Mouse (Mus musculus) CH12.LX (cell line): ENCODE results near the gene Phf21a. TPM values are rescaled to one million over a fixed set of nuclear protein-coding genes. Genes with fewer than 3 reads are reported as not detected.

Source experiments
- DNase-seq: peaks from one replicate; pipeline ENCODE4 v3.0.0-alpha.2; 2013; ENCODE audit errors: extremely low read depth
- H3K27ac ChIP-seq: 2 replicates; pipeline ENCODE4 v1.5.1; 2012; ENCODE audit warnings: low read depth, mild to moderate bottlenecking, control low read depth, moderate library complexity; ENCODE audit not compliant: insufficient read depth
- H3K27me3 ChIP-seq: replicated peaks from 2 replicates; pipeline ENCODE3; 2012; ENCODE audit warnings: inconsistent platforms
- H3K36me3 ChIP-seq, 2 experiments: replicated peaks in 1 of 2; 2 replicates each; pipeline versions ENCODE3 to v1.6.1; 2012; ENCODE audit warnings: inconsistent platforms in 1 of 2, low read length in 1 of 2, mild to moderate bottlenecking in 1 of 2, mixed read lengths in 1 of 2, moderate library complexity in 1 of 2; ENCODE audit not compliant: control insufficient read depth in 1 of 2, insufficient read depth in 1 of 2
- H3K4me1 ChIP-seq, 2 experiments: 2 replicates each; pipeline ENCODE4 v1.6.1; 2012; ENCODE audit warnings: inconsistent platforms in 1 of 2, moderate library complexity in 1 of 2; ENCODE audit not compliant: insufficient read depth in 2 of 2, control insufficient read depth in 1 of 2
- H3K4me2 ChIP-seq: 2 replicates; pipeline ENCODE4 v1.6.1; 2012; ENCODE audit warnings: low read depth, mild to moderate bottlenecking, control low read depth; ENCODE audit not compliant: poor library complexity, insufficient read depth, severe bottlenecking
- H3K4me3 ChIP-seq, 3 experiments: fragments of 150-350 bp in 1 of 3; sonication (generic) in 1 of 3; replicated peaks in 1 of 3; 2 replicates each; pipeline versions ENCODE3 to v1.5.1; 2011 to 2012; ENCODE audit warnings: low read depth in 2 of 3, low read length in 2 of 3, mild to moderate bottlenecking in 2 of 3, moderate library complexity in 2 of 3, control low read depth in 1 of 3, improper control_type of control experiment in 1 of 3, inconsistent platforms in 1 of 3, mixed read lengths in 1 of 3; ENCODE audit not compliant: poor library complexity in 1 of 3
- H3K79me2 ChIP-seq: replicated peaks from 2 replicates; pipeline ENCODE4 v1.6.1; 2012; ENCODE audit warnings: mild to moderate bottlenecking, moderate library complexity; ENCODE audit not compliant: control insufficient read depth, poor library complexity, insufficient read depth, severe bottlenecking; ENCODE audit errors: extremely low read depth
- H3K9ac ChIP-seq: 2 replicates; pipeline ENCODE4 v1.6.1; 2012; ENCODE audit warnings: low read depth, mild to moderate bottlenecking, control low read depth, moderate library complexity; ENCODE audit not compliant: insufficient read depth
- H3K9me3 ChIP-seq: replicated peaks from 2 replicates; pipeline ENCODE3; 2012; ENCODE audit warnings: low read length, inconsistent platforms, mixed read lengths
- BHLHE40 ChIP-seq: IDR thresholded peaks from 2 replicates; pipeline ENCODE4 v1.6.1; 2011; ENCODE audit warnings: mild to moderate bottlenecking, low read depth, low read length, improper control_type of control experiment
- CHD1 ChIP-seq: IDR thresholded peaks from 2 replicates; pipeline ENCODE4 v1.6.1; 2012; ENCODE audit warnings: low read depth, low read length, improper control_type of control experiment, inconsistent platforms
- CHD2 ChIP-seq: IDR thresholded peaks from 2 replicates; pipeline ENCODE4 v1.6.1; 2011; ENCODE audit warnings: low read length, improper control_type of control experiment
- CTCF ChIP-seq, 2 experiments: IDR thresholded peaks in 1 of 2; conservative IDR thresholded peaks in 1 of 2; 2 replicates each; pipeline ENCODE4 v1.5.1; 2011 to 2012; ENCODE audit warnings: low read depth in 2 of 2, low read length in 2 of 2, improper control_type of control experiment in 1 of 2, inconsistent platforms in 1 of 2, mild to moderate bottlenecking in 1 of 2, moderate library complexity in 1 of 2
- EP300 ChIP-seq: IDR thresholded peaks from 2 replicates; pipeline ENCODE4 v1.6.1; 2011; ENCODE audit warnings: low read length, improper control_type of control experiment
- ETS1 ChIP-seq: conservative IDR thresholded peaks from 2 replicates; pipeline ENCODE4 v1.6.1; 2012; ENCODE audit warnings: low read depth, mild to moderate bottlenecking, inconsistent platforms, low read length, improper control_type of control experiment, moderate library complexity
- HCFC1 ChIP-seq: IDR thresholded peaks from 2 replicates; pipeline ENCODE4 v1.6.1; 2012; ENCODE audit warnings: low read depth, mild to moderate bottlenecking, inconsistent platforms, low read length, improper control_type of control experiment
- JUN ChIP-seq: IDR thresholded peaks from 2 replicates; pipeline ENCODE4 v1.6.1; 2011; ENCODE audit warnings: low read depth, mild to moderate bottlenecking, low read length, improper control_type of control experiment, moderate library complexity; ENCODE audit not compliant: insufficient read depth
- JUND ChIP-seq: conservative IDR thresholded peaks from 2 replicates; pipeline ENCODE4 v1.6.1; 2011; ENCODE audit warnings: low read depth, low read length, improper control_type of control experiment
- KAT2A ChIP-seq: IDR thresholded peaks from 2 replicates; pipeline ENCODE4 v1.6.1; 2012; ENCODE audit warnings: low read length, improper control_type of control experiment, inconsistent platforms; ENCODE audit not compliant: insufficient replicate concordance
- MAFK ChIP-seq: IDR thresholded peaks from 2 replicates; pipeline ENCODE4 v1.6.1; 2011; ENCODE audit warnings: low read length, improper control_type of control experiment; ENCODE audit not compliant: insufficient replicate concordance
- MAX ChIP-seq: IDR thresholded peaks from 2 replicates; pipeline ENCODE4 v1.6.1; 2011; ENCODE audit warnings: low read length, improper control_type of control experiment
- MAZ ChIP-seq: IDR thresholded peaks from 2 replicates; pipeline ENCODE4 v1.6.1; 2012; ENCODE audit warnings: low read depth, mild to moderate bottlenecking, inconsistent platforms, low read length, improper control_type of control experiment, moderate library complexity
- MEF2A ChIP-seq: IDR thresholded peaks from 2 replicates; pipeline ENCODE4 v1.6.1; 2014; ENCODE audit warnings: low read depth, mild to moderate bottlenecking, inconsistent platforms, low read length, improper control_type of control experiment, borderline replicate concordance
- NELFE ChIP-seq: IDR thresholded peaks from 2 replicates; pipeline ENCODE4 v1.6.1; 2011; ENCODE audit warnings: low read depth, low read length, improper control_type of control experiment
- NRF1 ChIP-seq: IDR thresholded peaks from 2 replicates; pipeline ENCODE4 v1.6.1; 2014; ENCODE audit warnings: low read depth, mild to moderate bottlenecking, inconsistent platforms, low read length, improper control_type of control experiment, moderate library complexity
- PAX5 ChIP-seq: IDR thresholded peaks from 2 replicates; pipeline ENCODE4 v1.6.1; 2012; ENCODE audit warnings: low read length, inconsistent platforms, mixed read lengths
- POLR2A ChIP-seq: IDR thresholded peaks from 2 replicates; pipeline ENCODE4 v1.6.1; 2011; ENCODE audit warnings: low read depth, mild to moderate bottlenecking, improper control_type of control experiment, low read length
- POLR2AphosphoS2 ChIP-seq: IDR thresholded peaks from 2 replicates; pipeline ENCODE4 v1.6.1; 2011; ENCODE audit warnings: low read depth, low read length, improper control_type of control experiment
- RAD21 ChIP-seq: IDR thresholded peaks from 2 replicates; pipeline ENCODE4 v1.6.1; 2011; ENCODE audit warnings: low read depth, mild to moderate bottlenecking, low read length, improper control_type of control experiment, moderate library complexity
- RCOR1 ChIP-seq: conservative IDR thresholded peaks from 2 replicates; pipeline ENCODE4 v1.6.1; 2012; ENCODE audit warnings: low read depth, mild to moderate bottlenecking, inconsistent platforms, low read length, improper control_type of control experiment
- SIN3A ChIP-seq: IDR thresholded peaks from 2 replicates; pipeline ENCODE4 v1.6.1; 2012; ENCODE audit warnings: low read length, improper control_type of control experiment, inconsistent platforms
- SMC3 ChIP-seq: IDR thresholded peaks from 2 replicates; pipeline ENCODE4 v1.6.1; 2011; ENCODE audit warnings: low read depth, low read length, improper control_type of control experiment
- TBP ChIP-seq: conservative IDR thresholded peaks from 2 replicates; pipeline ENCODE4 v1.6.1; 2011; ENCODE audit warnings: low read depth, low read length, improper control_type of control experiment
- USF1 ChIP-seq: IDR thresholded peaks from 2 replicates; pipeline ENCODE4 v1.6.1; 2014; ENCODE audit warnings: low read depth, mild to moderate bottlenecking, inconsistent platforms, low read length, improper control_type of control experiment
- USF2 ChIP-seq: conservative IDR thresholded peaks from 2 replicates; pipeline ENCODE4 v1.6.1; 2011; ENCODE audit warnings: low read depth, low read length, improper control_type of control experiment
- ZC3H11A ChIP-seq: IDR thresholded peaks from 2 replicates; pipeline ENCODE4 v1.6.1; 2012; ENCODE audit warnings: low read depth, mild to moderate bottlenecking, inconsistent platforms, low read length, improper control_type of control experiment
- dilution Hi-C: fragments of 300-500 bp; cut with MboI; formaldehyde crosslinking; loops from 2 replicates; pipeline ENCODE4 v1.14.3; 2020; ENCODE audit warnings: low sequenced_read_pairs; ENCODE audit not compliant: extremely low pct_unique_long_range_greater_than_20kb, extremely low pct_ligation_motif_present
- in situ Hi-C: fragments of 300-500 bp; cut with MboI; formaldehyde crosslinking; loops from 3 replicates; pipeline ENCODE4 v1.14.3; 2019; ENCODE audit warnings: low sequenced_read_pairs, low pct_ligation_motif_present, low pct_unique_long_range_greater_than_20kb, mixed read lengths
- polyA plus RNA-seq: library from polyadenylated mRNA; unstranded; fragments of >175 nt; gene quantifications from 2 replicates; pipeline ENCODE4 v1.2.1, GENCODE M21; 2012; ENCODE audit warnings: low read depth; ENCODE audit not compliant: insufficient read length
- total RNA-seq, 2 experiments: library from RNA; depleted of rRNA; stranded (reverse); fragments of 300-350 nt in 1 of 2; fragments of >200 nt in 1 of 2; gene quantifications; 2 replicates each; pipeline ENCODE4 v1.2.3; 2012 to 2014

Gene Phf21a
- total and polyA plus RNA-seq, 3 experiments: 10.2 to 24.5 (median 12.0) TPM

DNA sequence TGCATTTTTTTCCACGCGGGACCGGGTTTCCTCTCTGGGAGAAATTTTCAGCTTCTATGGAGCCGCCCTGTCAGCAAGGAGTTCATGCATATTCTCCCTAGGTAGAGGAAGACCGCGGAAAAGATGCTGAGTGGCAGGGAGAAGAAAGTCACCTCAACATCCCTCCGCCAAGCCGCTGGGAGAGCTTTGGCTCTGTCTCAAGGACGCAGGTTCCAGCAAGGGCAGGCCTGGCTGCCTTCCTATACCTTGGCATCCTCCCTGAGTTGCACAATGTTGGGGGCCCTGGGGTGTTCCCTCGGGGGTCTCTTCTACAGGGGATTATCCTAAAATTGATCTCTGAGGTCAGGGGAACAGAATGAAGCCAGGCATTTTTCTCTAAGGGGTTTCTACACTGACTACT, 71.4 kb downstream of the Phf21a start:
- Histone ChIP-seq H3K27me3 (no peaks in the 10 kb centered on the region), H3K36me3 (no peaks in the 10 kb centered on the region), H3K4me1 (0 out of 4 replicates have a peak, but pooled peaks cover 0 to 1% of the 10 kb centered on the region in 2 experiments), H3K4me3 (no peak overlapping the region), H3K4me2 (no peak overlapping the region), H3K9ac (no peak overlapping the region), H3K27ac (no peak overlapping the region), H3K9me3 (no peaks in the 10 kb centered on the region), H3K79me2 (no peaks in the 10 kb centered on the region)
- TF ChIP-seq NRF1 (no peak), USF2 (no peak), HCFC1 (no peak), ETS1 (no peak), MEF2A (no peak), NELFE (no peak), CTCF (conservative IDR thresholded peaks at IDR 0.05 in 1 of 2, IDR thresholded peaks at IDR 0.05 in 1 of 2; ENCODE audit: low read depth in 2 of 2, low read length in 2 of 2) (no peak), JUN (no peak), POLR2A (no peak), PAX5 (no peak), POLR2AphosphoS2 (no peak), CHD1 (no peak)
- dilution Hi-C loops (no loop called here), in situ Hi-C loops (no loop called here)
- no peak for DNase-seq

GRCm38 (mm10) chr2:92166950-92167349, 74.0 kb downstream of the Phf21a start:
- DNase-seq: no peak
- Histone ChIP-seq H3K4me1 (0 out of 4 replicates have a peak, but pooled peaks cover 0 to 7% of the 10 kb centered on the region in 2 experiments), H3K36me3 (no peaks in the 10 kb centered on the region), H3K9me3 (no peaks in the 10 kb centered on the region), H3K4me2 (no peak overlapping the region), H3K79me2 (no peaks in the 10 kb centered on the region), H3K27me3 (no peaks in the 10 kb centered on the region), H3K4me3 (no peak overlapping the region), H3K27ac (no peak overlapping the region), H3K9ac (no peak overlapping the region)
- in situ Hi-C loops (no loop called here), dilution Hi-C loops (no loop called here)
- TF ChIP-seq RAD21 (no peak), CHD2 (no peak), BHLHE40 (no peak), USF1 (no peak), SMC3 (no peak), SIN3A (no peak), TBP (no peak), MAZ (no peak), CHD1 (no peak), RCOR1 (no peak), ZC3H11A (no peak), EP300 (no peak), NRF1 (no peak), MAFK (no peak), MAX (no peak), PAX5 (no peak), KAT2A (no peak), JUND (no peak), POLR2AphosphoS2 (no peak), MEF2A (no peak)
